Mouse (Mus musculus): ENCODE measurements around the gene Ccnb2.

Ccnb2 gene

DNA sequence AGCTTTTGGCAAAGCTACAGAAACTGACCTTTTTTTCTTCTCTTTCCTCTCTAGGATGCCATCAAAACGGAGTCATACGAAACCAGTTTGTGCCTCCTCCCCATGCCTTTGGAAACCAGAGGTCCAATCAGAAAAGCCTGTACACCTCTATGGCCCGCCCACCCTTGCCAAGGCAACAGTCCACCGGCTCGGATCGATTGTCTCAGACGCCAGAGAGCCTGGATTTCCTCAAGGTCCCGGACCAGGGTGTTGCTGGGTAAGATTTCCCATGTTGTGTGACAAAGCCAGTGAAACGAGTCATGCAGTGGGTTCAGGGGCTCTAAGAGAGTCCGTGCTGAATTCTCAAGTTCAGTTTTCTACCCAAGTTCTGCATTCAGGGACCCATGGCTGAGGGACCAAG, 37.6 kb downstream of the Ccnb2 start:
- DNase-seq = no peak

DNA sequence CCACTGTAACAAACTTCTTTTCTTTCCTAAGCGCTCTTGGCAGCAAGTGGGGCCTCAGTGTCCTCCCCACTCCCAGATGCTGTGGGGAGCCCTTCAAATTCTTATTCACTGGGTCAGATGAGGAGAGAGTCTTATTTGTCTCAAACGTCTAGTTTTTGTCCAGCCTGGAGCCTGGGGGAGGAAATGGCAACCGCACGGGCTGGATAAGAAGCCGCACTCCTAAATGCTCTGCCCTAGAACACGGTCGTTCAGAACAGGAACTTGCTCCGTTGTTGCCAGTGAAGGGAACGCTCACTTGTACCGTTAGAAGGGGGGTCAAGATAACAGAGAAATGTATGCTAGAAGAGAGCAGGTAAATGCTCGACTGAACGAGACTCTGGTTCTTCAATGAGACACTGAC, 39.3 kb downstream of the Ccnb2 start:
- no peak for DNase-seq

DNA sequence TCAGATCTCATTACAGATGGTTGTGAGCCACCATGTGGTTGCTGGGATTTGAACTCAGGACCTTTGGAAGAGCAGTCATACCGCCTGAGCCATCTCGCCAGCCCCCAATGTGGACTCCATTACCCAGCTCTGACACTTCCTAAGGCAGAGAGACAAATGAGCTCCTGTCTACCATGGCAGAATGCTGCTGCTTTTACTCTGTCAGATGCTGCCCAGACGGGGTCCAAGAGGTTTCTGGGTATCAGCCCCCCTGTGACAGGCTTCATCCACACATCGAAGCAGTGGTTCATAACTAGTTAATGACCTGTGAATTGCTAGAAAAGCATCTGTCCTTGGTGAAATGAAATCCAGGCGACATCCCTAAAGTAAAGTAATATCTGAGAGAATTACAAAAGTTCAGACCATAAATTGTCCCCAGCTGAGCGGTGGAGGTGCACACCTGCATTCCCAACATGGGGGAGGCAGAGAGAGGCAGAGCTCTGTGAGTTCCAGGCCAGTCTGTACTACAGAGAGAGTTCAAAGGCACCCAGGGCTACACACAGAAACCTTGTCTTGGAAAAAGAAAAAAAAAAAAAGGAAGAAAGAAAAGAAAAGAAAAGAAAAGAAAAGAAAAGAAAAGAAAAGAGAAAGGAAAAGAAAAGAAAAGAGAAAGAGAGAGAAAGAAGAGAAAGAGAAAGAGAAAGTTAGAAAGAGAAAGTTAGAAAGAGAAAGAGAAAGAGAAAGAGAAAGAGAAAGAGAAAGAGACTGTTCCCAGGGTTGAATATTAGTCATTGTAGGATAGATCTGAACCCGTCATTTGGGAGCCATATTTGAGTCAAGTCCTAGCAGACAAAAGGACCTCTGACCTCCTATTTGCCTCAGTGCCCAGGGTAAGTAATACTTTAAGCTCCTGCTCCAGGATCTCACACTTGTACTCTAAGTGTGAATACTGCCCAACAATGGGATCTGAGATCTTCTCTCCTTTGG, 41.6 kb downstream of the Ccnb2 start:
- no peak for DNase-seq

DNA sequence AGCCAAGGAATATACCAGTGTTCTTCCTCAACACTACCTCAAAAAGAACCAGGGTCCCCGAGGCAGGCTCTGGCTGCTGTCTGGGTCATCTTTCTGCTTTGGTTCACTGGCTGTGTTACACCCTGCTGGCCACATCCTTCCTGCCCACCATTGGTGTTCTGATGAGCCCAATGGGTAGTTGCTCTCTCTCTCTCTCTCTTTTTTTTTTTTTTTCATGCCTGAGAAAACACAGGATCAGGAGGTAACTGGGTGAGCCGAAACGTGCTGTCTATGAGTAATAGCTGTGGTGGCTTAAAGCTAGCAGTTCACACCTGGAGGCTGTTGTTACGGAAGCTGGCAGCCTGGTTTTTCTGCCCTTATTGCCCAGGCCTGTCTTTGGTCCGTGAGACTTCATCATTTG, 49.7 kb downstream of the Ccnb2 start:
- no peak for DNase-seq

- no peak for DNase-seq
Observed at GRCm38 (mm10) chr9:70366898-70367297, 54.4 kb downstream of the Ccnb2 start.

- no peak for DNase-seq
Observed at GRCm38 (mm10) chr9:70365915-70366314, 55.4 kb downstream of the Ccnb2 start.

DNA sequence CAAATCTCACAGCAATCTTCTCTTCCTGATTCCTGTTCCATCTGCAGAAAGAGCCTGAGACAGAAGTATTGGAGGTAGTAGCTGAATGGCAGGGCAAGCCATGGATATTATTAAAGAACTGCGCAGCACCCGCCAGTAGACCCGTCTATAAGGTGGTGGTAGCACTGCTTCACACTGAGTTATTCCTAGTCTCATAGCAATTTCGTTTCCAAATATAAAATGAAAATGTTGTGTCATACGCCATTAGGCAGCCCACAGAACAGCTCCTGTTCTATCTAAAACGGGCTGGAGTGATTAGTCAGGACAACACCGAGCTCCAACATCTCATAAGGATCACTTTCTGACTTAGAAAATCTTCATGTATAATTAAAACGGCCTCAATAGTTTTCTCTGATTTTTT, 56.6 kb downstream of the Ccnb2 start:
- no peak for DNase-seq

DNA sequence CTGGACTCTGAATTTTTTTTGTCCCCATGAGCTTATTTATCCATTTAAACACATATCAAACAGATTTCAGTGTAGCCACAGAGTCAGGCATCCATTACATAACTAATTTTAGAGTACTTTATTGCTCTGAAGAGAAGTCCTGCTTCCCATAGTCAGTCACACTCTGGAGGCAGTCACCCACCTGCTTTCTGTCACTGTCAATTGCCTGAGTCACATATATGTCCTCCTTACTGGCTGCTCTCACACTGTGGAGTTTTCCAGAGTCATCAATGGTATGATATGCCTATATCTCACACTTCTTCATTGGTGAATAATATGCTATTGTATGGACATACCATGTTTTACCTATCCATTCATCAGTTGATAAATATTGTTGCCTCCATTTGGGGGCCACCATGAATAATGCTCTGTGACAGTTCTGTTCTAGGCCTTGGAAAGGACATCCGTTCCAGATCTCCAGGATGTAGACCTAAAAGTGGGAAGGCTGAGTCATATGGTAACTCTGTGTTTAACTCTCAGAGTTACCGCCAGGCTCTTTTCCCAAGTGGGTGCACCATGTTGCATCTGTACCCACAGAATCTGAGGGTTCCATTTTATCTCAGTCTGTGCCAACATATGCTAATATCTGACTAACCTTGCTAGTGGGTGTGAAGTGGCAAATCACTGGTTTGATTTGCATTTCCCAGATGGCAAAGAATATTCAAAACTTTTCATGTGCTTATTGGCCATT, 61.8 kb downstream of the Ccnb2 start:
- no peak for DNase-seq

Measured in kidney, adult 11 months (tissue).